Mouse (Mus musculus): ENCODE data around the gene Wscd2. TPM values are rescaled to one million over a fixed set of nuclear protein-coding genes. Genes with fewer than 3 reads are reported as not detected.

The Wscd2 gene
- polyA plus RNA-seq, 1 experiment from 2014 or later, result 11.3 TPM

DNA sequence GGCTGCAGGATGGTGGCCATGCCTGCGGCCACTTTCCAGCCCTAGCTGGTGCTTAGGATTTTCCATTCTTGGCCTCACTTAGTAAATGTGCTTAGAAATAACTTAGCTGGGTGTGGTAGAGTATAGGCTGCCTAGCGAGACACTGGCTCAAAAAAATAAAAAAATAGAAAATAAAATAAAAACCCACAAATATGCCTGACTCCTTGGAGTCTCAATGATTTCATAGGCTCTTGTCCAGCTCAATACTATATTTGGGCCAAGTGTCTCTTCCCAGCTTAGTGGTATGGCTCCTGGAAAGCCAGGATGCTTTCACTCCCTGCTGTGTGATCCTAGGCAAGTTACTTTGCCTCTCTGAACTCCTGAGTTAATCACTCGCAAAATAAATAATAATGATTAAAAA is 139.1 kb downstream of the Wscd2 start:
- H3K4me2 ChIP-seq (ENCODE audit: low read length), result no peak overlapping the region
- no peak overlapping the region for H3K9ac ChIP-seq (replicated peaks; ENCODE audit: low read depth, low read length)
- 83% methylated on average over 3 of the region's 3 CpGs for WGBS
- no peaks in the 10 kb centered on the region for H3K36me3 ChIP-seq (ENCODE audit: control insufficient read depth, insufficient read depth)
- ATAC-seq, result no peak
- H3K27ac ChIP-seq (ENCODE audit: low read length), result no peak overlapping the region
- H3K9me3 ChIP-seq (ENCODE audit: control insufficient read depth, low read length), result no peaks in the 10 kb centered on the region
- H3K4me3 ChIP-seq (replicated peaks; ENCODE audit: low read length), result no peak overlapping the region
- H3K27me3 ChIP-seq (replicated peaks; ENCODE audit: control insufficient read depth, insufficient read depth, low read length), result no peaks in the 10 kb centered on the region
- peaks cover under 1% of the 10 kb centered on the region; the same call in 1 of the 2 replicates for H3K4me1 ChIP-seq (replicated peaks; ENCODE audit: control insufficient read depth, insufficient read depth, low read length)

DNA sequence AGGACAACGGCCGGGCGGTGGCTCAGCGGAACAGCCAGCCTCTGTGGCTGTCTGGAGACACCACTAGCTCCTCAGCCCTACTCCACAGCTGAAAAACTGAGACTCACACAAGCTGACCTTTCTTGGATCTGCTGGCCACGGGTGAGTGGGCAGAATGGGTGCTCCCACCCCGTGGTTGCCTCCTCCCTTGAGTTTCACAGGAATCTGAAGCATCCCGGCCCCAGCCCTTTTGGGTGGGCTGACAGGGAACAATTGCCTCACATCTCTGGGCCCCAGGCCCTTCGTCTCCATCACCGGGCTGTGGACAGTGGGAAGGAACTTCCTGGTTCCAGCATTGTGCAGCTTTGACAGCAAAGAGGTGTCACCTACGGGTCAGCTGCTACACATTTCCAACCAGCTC is 140.0 kb downstream of the Wscd2 start:
- no peak for ATAC-seq
- Histone ChIP-seq H3K4me2 (ENCODE audit: low read length) (no peak overlapping the region), H3K9me3 (ENCODE audit: control insufficient read depth, low read length) (no peaks in the 10 kb centered on the region), H3K9ac (replicated peaks; ENCODE audit: low read depth, low read length) (no peak overlapping the region), H3K4me1 (replicated peaks; ENCODE audit: control insufficient read depth, insufficient read depth, low read length) (peaks cover 3% of the 10 kb centered on the region; the same call in 1 of the 2 replicates), H3K27me3 (replicated peaks; ENCODE audit: control insufficient read depth, insufficient read depth, low read length) (no peaks in the 10 kb centered on the region), H3K36me3 (ENCODE audit: control insufficient read depth, insufficient read depth) (no peaks in the 10 kb centered on the region), H3K27ac (ENCODE audit: low read length) (no peak overlapping the region), H3K4me3 (replicated peaks; ENCODE audit: low read length) (no peak overlapping the region)
- WGBS, result 75% methylated on average over 10 of the region's 10 CpGs

DNA sequence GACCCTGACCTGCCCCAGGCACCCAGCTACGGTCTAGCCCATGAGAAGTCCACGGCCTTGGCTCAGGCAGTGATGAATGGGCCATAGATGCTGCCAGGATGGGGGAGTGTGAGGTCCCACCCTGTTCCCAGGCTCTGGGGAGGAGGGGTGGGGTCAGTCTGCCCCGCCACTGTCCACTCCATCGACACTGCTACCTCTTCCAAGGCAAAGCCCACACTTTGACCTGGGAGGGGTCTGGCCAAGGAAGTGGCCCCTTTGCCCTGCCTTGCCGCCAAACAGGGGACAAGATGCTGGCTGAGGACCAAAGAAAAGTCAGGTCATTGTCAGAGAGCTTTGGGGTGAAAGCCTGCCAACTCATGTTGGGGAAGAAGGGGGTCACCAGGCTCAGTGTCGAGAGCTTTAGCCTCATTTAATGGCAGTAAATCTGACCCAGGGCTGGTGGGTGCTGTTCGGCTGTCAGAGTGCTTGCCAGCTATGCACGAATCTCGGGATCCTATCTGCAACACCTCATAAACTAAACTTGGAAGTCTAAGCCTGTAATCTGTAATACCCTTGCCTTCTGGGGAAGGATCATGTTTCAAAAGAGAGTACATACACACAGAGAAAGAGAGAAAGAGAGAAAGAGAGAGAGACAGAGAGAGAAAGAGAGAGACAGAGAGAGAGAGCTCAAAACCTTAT is 143.0 kb downstream of the Wscd2 start:
- no peaks in the 10 kb centered on the region for H3K9me3 ChIP-seq (ENCODE audit: control insufficient read depth, low read length)
- H3K4me3 ChIP-seq (replicated peaks; ENCODE audit: low read length), result no peak overlapping the region
- H3K27me3 ChIP-seq (replicated peaks; ENCODE audit: control insufficient read depth, insufficient read depth, low read length), result no peaks in the 10 kb centered on the region
- WGBS, result 65% methylated on average over 9 of the region's 9 CpGs
- no peak overlapping the region for H3K27ac ChIP-seq (ENCODE audit: low read length)
- H3K4me1 ChIP-seq (replicated peaks; ENCODE audit: control insufficient read depth, insufficient read depth, low read length), result peaks cover 3% of the 10 kb centered on the region; the same call in 1 of the 2 replicates
- no peak overlapping the region for H3K4me2 ChIP-seq (ENCODE audit: low read length)
- H3K36me3 ChIP-seq (ENCODE audit: control insufficient read depth, insufficient read depth), result no peaks in the 10 kb centered on the region
- ATAC-seq, result no peak
- H3K9ac ChIP-seq (replicated peaks; ENCODE audit: low read depth, low read length), result no peak overlapping the region

DNA sequence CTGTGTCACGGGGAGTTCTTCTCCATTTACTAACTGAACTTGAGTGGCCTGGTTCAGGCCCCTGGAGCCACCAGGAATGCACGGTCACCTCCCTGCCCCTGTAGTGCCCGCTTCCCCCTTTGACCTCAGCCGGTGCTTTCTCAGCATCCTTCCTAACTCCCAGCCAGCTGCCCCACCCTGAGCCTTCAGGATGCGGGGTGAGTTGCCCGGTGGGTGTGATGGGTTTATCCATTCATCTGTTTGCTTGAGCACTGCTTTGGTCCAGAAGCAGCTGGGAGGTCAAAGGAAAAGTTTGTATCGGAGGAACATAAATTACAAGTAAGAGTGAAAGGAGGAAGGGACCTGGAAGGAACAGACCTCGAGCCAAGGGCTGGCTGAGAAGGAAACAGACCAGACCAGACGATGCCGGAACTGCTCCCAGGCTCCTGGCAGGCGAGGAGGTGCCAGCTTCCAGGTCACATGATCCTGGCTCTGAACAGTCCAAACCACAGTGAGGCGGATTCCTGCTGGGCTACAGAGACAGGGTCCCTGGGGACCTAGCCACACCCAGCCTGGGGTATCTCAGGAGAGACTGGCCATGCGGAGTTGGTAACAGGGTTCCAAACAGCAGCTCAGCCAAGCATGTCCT is 144.0 kb downstream of the Wscd2 start:
- Histone ChIP-seq H3K4me1 (replicated peaks; ENCODE audit: control insufficient read depth, insufficient read depth, low read length) (peaks cover 3% of the 10 kb centered on the region; the same call in 1 of the 2 replicates), H3K36me3 (ENCODE audit: control insufficient read depth, insufficient read depth) (no peaks in the 10 kb centered on the region), H3K27me3 (replicated peaks; ENCODE audit: control insufficient read depth, insufficient read depth, low read length) (no peaks in the 10 kb centered on the region), H3K9ac (replicated peaks; ENCODE audit: low read depth, low read length) (no peak overlapping the region), H3K27ac (ENCODE audit: low read length) (no peak overlapping the region), H3K4me2 (ENCODE audit: low read length) (no peak overlapping the region), H3K4me3 (replicated peaks; ENCODE audit: low read length) (no peak overlapping the region), H3K9me3 (ENCODE audit: control insufficient read depth, low read length) (no peaks in the 10 kb centered on the region)
- 51% methylated on average over 13 of the region's 13 CpGs for WGBS
- ATAC-seq, result 0 out of 2 replicates have a peak, but pooled peaks have one; percentile 45

DNA sequence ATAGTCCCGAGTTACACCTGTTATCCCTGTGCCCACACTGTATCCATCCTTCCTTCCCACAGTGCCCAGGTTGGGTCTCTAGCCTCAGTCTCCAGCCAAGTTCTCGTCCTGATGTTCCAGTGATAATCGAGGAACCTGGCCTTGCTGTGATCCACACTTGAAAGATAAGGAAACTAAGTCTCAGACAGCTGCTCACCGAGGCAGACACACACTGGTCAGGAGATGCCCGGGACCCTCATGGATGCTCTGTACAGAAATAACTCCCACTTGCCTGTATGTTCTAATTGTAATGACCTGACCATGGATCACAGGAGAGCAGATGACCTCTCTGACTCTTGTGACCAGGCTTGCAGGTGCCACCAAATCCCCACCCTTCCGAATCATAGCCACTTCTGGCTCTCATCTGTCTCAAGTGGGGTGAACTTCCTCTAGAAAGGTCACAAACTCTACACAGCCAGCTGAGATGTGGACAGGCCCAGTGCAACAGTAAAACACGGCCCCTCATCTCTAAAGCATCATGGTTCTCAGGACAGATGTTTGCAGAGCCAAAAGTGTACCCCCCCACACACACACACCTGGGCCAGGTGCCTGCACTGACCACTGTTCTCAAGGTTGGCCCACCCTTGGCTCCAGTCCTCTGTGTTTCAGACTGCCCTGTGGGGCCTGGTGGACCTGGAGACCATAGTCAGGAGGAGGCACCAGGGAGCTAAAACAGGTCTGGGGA is 144.9 kb downstream of the Wscd2 start:
- H3K4me1 ChIP-seq (replicated peaks; ENCODE audit: control insufficient read depth, insufficient read depth, low read length), result peaks cover 3% of the 10 kb centered on the region; the same call in 1 of the 2 replicates
- ATAC-seq, result no peak
- no peaks in the 10 kb centered on the region for H3K36me3 ChIP-seq (ENCODE audit: control insufficient read depth, insufficient read depth)
- H3K4me3 ChIP-seq (replicated peaks; ENCODE audit: low read length), result no peak overlapping the region
- H3K27ac ChIP-seq (ENCODE audit: low read length), result no peak overlapping the region
- H3K27me3 ChIP-seq (replicated peaks; ENCODE audit: control insufficient read depth, insufficient read depth, low read length), result no peaks in the 10 kb centered on the region
- no peak overlapping the region for H3K4me2 ChIP-seq (ENCODE audit: low read length)
- H3K9me3 ChIP-seq (ENCODE audit: control insufficient read depth, low read length), result no peaks in the 10 kb centered on the region
- 82% methylated on average over 7 of the region's 7 CpGs for WGBS
- H3K9ac ChIP-seq (replicated peaks; ENCODE audit: low read depth, low read length), result no peak overlapping the region

DNA sequence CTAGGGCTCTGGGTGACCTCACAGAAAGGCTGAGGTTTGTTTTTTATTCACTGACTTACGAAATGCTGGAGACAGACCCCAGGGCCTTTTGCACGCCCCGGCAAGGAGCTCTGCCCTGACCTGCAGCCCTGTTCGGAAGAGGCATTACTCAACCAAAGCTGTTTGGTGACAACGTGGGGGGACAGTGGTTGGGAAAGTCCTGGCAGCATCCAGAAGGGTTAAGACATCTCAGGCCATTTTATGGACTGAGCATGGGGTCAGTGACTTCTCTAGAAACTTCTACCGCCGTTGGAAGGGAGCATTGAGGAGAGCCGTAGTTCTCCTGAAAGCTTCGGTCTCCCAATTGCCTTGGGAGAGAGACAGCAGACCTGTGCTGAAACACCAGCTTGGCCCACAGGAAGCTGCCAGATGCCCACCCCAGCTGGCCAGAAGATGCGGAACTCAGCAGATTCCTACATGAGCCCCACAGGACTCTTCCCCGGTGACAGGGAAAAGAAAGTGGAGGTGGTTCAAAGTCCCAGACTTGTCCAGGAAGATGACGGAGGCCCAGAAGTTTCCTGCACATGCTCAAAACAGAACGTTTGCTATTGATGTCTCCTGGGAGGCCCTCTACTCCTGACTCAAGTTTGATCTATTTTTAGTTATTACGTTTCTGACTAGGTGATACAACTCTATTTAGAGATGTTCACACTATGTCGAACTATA is 145.9 kb downstream of the Wscd2 start:
- H3K4me1 ChIP-seq (replicated peaks; ENCODE audit: control insufficient read depth, insufficient read depth, low read length), result peaks cover 3% of the 10 kb centered on the region; the same call in 1 of the 2 replicates
- no peaks in the 10 kb centered on the region for H3K9me3 ChIP-seq (ENCODE audit: control insufficient read depth, low read length)
- 84% methylated on average over 15 of the region's 15 CpGs for WGBS
- H3K27ac ChIP-seq (ENCODE audit: low read length), result no peak overlapping the region
- H3K4me3 ChIP-seq (replicated peaks; ENCODE audit: low read length), result no peak overlapping the region
- ATAC-seq, result no peak
- H3K36me3 ChIP-seq (ENCODE audit: control insufficient read depth, insufficient read depth), result no peaks in the 10 kb centered on the region
- no peaks in the 10 kb centered on the region for H3K27me3 ChIP-seq (replicated peaks; ENCODE audit: control insufficient read depth, insufficient read depth, low read length)
- H3K9ac ChIP-seq (replicated peaks; ENCODE audit: low read depth, low read length), result no peak overlapping the region
- H3K4me2 ChIP-seq (ENCODE audit: low read length), result no peak overlapping the region

DNA sequence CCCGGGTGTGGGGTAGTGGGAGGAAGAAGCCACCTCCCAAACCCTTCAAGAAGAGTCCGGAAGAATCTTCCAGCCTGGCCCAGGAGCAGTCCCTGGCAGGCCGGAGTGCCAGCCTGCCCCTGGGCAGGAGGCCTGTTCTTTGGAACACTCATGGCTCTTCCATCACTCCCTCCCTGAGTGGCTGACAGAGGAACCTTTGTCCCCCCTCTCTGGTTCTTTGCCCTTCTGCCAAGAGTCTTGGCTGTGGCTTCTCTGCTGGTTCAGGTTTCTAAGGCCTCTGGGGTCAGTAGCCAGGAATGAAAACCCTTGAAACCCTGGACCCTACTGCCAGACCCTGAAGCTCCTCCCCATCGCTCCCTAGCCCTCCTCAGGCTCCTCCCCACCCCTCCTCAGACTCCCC is 147.5 kb downstream of the Wscd2 start:
- H3K9me3 ChIP-seq (ENCODE audit: control insufficient read depth, low read length), result no peaks in the 10 kb centered on the region
- H3K4me3 ChIP-seq (replicated peaks; ENCODE audit: low read length), result no peak overlapping the region
- H3K9ac ChIP-seq (replicated peaks; ENCODE audit: low read depth, low read length), result no peak overlapping the region
- no peak overlapping the region for H3K27ac ChIP-seq (ENCODE audit: low read length)
- H3K27me3 ChIP-seq (replicated peaks; ENCODE audit: control insufficient read depth, insufficient read depth, low read length), result no peaks in the 10 kb centered on the region
- H3K4me2 ChIP-seq (ENCODE audit: low read length), result no peak overlapping the region
- peaks cover 3% of the 10 kb centered on the region; the same call in 1 of the 2 replicates for H3K4me1 ChIP-seq (replicated peaks; ENCODE audit: control insufficient read depth, insufficient read depth, low read length)
- H3K36me3 ChIP-seq (ENCODE audit: control insufficient read depth, insufficient read depth), result no peaks in the 10 kb centered on the region
- ATAC-seq, result peak; percentile 20; the same call in 1 of the 2 replicates
- 70% methylated on average over 4 of the region's 4 CpGs for WGBS

DNA sequence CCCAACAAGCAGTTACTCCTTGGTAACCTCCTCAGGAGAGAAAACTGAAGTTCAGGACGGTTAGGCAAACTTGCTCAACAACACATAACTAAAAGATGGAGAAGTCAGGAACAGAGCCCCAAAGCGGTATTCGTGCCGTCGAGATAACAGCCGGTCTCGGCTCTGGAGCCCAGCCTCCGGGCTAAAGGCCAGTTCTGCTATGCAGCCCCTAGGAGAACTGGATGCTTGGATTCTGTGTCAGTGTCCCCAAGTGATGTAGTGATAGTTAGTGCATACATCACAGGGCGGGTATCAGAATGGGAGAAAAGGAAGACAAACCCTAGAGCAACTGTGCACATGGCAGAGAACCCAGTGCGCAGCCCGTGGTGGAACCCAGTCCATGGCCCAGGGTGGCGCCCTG is 147.9 kb downstream of the Wscd2 start:
- WGBS, result 91% methylated on average over 12 of the region's 12 CpGs
- no peaks in the 10 kb centered on the region for H3K9me3 ChIP-seq (ENCODE audit: control insufficient read depth, low read length)
- no peak overlapping the region for H3K4me3 ChIP-seq (replicated peaks; ENCODE audit: low read length)
- no peaks in the 10 kb centered on the region for H3K27me3 ChIP-seq (replicated peaks; ENCODE audit: control insufficient read depth, insufficient read depth, low read length)
- H3K9ac ChIP-seq (replicated peaks; ENCODE audit: low read depth, low read length), result no peak overlapping the region
- H3K36me3 ChIP-seq (ENCODE audit: control insufficient read depth, insufficient read depth), result no peaks in the 10 kb centered on the region
- peaks cover 4% of the 10 kb centered on the region; the same call in 1 of the 2 replicates for H3K4me1 ChIP-seq (replicated peaks; ENCODE audit: control insufficient read depth, insufficient read depth, low read length)
- H3K4me2 ChIP-seq (ENCODE audit: low read length), result no peak overlapping the region
- ATAC-seq, result no peak
- H3K27ac ChIP-seq (ENCODE audit: low read length), result no peak overlapping the region

DNA sequence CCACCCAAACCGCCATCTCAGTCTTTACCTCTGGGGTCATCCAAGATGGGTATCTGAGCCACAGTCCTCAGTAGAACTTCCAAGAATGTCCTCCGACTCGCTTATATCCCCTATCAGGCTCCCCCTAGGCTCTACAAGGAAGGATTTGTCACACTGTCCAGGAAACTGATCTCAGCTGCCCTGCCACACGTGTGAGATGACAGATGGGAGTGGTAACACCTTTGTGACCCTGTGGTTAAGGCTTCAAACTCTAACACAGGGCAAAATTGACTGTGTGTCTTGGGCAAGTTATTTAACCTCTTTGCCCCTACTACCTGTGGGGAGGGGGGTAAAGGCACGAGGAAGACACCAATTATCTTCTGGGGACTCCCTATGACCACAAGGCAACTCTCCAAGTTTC is 149.0 kb downstream of the Wscd2 start:
- WGBS, result 75% methylated on average over 5 of the region's 5 CpGs

More for the DNA sequence above, 149.0 kb downstream of the Wscd2 start:
- ATAC-seq, result no peak
- Histone ChIP-seq H3K4me2 (ENCODE audit: low read length) (no peak overlapping the region), H3K9ac (replicated peaks; ENCODE audit: low read depth, low read length) (no peak overlapping the region), H3K27ac (ENCODE audit: low read length) (no peak overlapping the region), H3K4me1 (replicated peaks; ENCODE audit: control insufficient read depth, insufficient read depth, low read length) (peaks cover 8% of the 10 kb centered on the region), H3K36me3 (ENCODE audit: control insufficient read depth, insufficient read depth) (no peaks in the 10 kb centered on the region), H3K9me3 (ENCODE audit: control insufficient read depth, low read length) (no peaks in the 10 kb centered on the region), H3K4me3 (replicated peaks; ENCODE audit: low read length) (no peak overlapping the region), H3K27me3 (replicated peaks; ENCODE audit: control insufficient read depth, insufficient read depth, low read length) (no peaks in the 10 kb centered on the region)

Measured in forebrain, embryonic 16.5 days (tissue).